Mouse (Mus musculus) left cerebral cortex, adult 11 months (tissue): Measurements from ENCODE around the gene Tbc1d16.
"Not testable (repeated sequence)": the region's sequence is repeated elsewhere in the genome, so short reads cannot be mapped to it uniquely, and the experiment has no call there.

Source experiments
- DNase-seq: peaks from one replicate; pipeline ENCODE4 v3.0.0; 2022; ENCODE audit warnings: low spot score

Tbc1d16 gene

GRCm38 (mm10) chr11:119228091-119228781, at the start of gene Tbc1d16, which contains the start of gene Ccdc40:
Gene Tbc1d16 (minus strand): TSS chr11:119228499.
Gene Ccdc40 (plus strand): TSS chr11:119228572.
- no peak for DNase-seq

- no peak for DNase-seq
These were observed 45.1 kb upstream of the Tbc1d16 start for GRCm38 (mm10) chr11:119273186-119273930.

DNA sequence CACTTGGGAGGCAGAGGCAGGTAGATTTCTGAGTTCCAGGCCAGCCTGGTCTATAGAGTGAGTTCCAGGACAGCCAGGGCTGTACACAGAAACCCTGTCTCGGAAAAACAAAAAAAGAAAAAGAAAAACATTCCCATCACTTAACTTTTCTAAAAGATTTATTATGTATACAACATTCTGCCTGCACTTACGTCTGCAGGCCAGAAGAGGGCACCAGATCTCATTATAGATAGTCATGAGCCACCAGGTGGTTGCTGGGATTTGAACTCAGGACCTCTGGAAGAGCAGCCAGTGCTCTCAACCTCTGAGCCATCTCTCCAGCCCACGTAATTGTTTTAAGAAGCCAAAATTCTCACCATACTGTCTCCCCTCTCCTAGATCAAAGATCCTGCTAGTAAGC, 44.2 kb upstream of the Tbc1d16 start:
- DNase-seq = not testable (repeated sequence)

DNA sequence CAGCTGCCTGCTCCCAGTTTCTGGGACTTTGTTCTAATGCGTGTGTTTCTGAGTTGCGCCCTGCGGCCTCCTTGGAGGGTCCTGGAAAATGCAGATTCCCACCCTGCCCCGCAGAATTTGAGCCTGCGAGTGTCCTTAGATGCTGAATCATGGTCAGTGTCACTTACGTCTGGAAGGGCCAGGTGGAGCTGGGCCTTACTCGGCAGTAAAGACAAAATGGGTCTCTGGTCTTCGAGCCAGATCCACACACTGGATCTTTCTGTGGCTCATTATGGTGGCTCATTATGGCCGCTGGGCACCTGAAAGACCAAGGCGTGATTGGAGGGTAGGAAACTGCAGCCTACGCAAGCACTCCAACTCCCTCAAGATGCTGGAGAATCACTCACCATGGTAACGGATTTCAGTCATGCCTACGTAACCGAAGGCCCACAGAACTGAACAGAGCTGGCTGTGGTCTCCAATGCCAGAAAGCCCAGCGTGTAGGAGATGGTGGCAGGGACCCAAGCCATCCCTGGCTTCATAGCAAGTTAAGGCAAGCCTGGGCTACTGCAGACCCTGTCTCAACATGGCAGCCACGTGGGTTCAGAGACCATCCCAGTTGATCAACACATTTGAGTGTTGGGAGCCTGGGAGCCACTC, 40.4 kb upstream of the Tbc1d16 start:
- DNase-seq = peak; percentile 60

DNA sequence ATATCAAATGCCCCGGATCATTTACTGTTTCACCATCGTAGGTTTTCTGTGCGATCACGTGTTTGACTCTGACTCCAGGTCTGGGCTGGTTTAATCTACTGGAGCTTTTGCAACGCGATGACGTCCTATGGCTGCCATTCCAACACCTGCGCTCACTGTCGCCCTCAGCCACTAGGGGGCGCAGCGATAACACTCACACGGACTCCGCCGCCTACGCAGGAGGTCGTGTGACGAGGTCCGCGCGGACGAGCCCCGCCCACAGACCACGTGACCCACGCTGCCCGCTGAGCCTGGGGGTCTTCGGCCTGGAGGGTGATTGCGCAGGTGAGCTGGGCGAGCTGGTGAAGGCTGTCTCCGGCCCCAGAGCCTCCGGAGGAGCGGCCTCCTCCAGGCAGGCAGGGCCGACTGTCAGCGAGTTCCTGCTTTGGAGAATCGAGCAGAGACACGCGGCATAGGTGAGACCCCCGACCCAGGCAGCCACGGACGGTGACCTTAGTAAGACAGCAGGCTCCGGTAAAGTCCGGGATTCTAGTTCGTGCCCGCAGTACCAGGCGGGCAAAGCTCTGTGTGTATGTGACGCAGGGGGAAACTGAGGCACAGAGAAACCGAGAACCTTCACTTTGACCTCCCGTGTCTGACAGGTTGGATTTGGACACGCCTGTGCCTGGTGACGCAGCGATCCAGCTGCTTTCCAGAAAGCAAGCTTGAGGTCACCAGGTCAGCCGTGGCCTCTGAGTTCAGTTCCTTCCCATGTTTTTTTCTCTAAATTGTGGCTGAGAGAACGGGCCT, 39.7 kb upstream of the Tbc1d16 start, which contains the start of gene Gaa:
TSS of gene Gaa (plus strand) at position 120 of the 789 bp plus-strand sequence.
- peak; percentile 97 for DNase-seq

- no peak for DNase-seq
These were observed 39.0 kb upstream of the Tbc1d16 start for GRCm38 (mm10) chr11:119267241-119267674.

DNA sequence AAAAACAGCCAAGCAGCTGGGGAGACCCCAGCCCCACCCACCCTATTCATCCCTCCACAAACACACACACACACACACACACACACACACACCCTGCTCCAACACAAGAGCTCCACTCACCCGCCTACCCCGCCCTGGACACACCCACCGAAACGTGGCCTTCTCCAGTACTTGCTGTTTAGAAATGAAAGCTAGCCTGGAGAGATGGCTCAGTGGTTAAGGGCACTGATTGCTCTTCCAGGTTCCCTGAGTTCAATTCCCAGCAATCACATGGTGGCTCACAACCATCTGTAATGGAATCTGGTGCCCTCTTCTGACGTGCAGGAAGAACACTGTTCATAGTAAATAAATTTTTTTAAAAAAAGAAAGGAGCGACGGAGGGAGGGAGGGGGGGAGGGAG, 37.5 kb upstream of the Tbc1d16 start:
- DNase-seq = no peak

DNA sequence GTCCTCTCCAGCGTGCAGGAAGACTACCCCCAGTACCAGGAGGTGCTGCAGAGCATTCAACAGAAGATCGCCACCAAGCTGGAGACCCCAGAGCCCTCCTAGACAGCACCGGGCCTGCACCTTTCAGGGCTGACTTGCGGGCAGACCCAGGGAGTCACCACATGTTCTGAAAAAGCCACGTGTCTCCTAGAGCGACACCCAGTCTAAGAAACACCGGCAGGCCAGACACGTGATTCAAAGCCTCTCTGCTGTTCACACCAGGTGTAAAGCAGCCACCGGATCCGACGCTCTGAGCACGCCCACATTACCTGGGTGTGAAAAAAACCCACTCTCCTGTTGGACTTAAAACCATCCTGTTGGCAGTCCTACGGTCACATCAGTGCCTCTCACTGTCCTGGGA, 36.1 kb upstream of the Tbc1d16 start:
- no peak for DNase-seq

DNA sequence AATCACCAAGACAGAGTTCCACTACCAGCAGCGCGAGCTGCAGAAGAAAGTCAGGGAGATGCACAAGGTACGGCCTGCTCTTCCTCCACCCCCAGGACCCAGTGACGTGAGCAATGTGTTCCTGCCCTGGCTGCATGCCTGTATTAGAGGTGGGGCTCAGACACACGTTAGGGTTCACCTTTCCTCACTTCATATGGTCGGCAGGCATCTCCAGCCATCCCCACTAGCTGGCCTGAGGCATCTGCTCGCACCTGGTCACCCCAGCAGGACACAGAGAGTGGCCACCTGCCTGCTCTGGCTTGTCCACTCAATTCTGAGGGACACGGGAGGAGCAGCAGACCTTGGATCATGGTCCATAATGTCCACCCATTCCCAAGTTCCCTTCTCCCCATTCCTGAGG, 31.7 kb upstream of the Tbc1d16 start:
- DNase-seq = no peak

DNA sequence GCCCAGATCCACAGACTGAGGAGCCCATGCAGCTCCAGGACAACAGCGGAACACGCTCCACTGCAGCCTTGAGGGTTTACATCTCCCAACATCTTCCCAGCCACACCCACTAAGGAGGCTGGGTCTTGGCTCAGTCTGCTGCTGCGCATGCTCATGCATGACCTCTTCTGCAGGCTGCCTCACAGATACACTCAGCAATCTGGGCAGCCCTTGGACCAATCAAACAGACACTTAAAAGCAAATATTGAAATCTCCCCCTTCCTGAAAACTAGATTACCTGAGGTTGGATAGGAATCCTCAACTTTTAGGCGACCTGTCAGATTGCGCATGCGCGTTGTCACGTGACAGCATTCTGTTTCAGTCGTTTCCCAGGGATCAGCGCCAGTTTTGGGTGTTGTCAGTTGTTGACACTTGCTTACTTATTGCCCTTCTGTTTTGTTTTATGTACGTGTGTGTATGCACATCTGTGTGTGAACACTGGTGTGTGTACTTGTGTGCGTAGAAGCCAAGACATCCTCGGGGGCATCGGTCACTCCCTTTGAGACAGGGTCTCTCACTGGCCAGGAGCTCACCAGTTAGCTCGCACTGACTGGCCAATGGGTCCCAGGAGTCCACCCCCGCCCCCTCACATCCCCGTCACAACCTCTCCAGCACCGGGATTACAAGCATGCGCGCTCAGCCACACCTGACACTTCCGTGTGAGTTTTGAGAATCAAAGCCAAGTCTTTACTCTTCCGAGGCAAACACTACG, 30.4 kb upstream of the Tbc1d16 start:
- peak; percentile 56 for DNase-seq

GRCm38 (mm10) chr11:119258216-119258571, 29.9 kb upstream of the Tbc1d16 start:
- no peak for DNase-seq

DNA sequence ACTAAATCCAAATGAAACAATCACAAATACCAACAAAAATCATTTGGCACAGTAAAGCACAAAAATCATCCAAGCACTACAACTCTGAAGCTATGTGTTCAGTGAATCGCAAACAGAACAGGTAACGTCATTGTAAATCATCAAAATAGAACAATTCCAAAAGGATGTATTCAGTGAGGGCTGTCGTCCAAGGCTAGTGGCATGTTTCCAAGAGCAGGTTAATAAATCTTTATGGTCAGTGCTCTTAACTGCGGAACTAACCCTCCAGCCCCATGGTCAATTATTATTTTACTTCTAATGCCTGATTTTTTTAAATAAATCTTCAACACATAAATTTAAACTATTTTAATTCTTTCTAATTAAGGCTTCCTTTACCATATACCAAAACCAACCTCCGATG, 28.3 kb upstream of the Tbc1d16 start:
- DNase-seq = not testable (repeated sequence)

DNA sequence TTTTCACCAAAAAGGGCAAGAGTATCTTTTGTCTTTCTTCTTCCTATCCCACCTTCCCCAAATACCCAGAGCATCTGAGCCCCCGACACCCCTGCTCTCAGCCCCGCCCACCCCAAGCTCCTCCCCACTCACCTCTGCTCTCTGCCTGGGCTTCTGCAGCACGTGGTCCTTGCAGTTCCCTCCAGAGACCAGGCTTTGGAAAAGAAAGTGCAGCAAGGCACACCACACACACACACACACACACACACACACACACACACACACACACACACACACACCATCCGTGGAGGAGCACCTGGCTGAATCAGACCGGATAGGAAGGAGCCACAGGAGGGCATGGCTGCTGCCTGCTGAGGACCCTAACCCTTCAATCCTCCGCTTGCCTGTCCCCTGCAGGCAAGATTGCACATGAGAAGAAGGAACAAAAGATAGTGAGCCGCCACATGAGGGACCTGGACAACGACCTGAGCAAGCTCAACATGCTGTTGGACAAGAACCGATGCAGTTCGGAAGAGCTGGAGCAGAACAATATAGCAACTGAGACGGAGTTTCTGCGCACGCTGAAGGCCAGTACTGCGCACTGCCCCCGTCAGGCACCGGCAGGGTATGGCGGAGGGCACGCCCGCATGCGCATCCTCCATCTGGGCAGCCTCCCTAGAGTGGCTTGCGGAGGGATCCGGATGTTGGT, 24.7 kb upstream of the Tbc1d16 start:
- DNase-seq = no peak

DNA sequence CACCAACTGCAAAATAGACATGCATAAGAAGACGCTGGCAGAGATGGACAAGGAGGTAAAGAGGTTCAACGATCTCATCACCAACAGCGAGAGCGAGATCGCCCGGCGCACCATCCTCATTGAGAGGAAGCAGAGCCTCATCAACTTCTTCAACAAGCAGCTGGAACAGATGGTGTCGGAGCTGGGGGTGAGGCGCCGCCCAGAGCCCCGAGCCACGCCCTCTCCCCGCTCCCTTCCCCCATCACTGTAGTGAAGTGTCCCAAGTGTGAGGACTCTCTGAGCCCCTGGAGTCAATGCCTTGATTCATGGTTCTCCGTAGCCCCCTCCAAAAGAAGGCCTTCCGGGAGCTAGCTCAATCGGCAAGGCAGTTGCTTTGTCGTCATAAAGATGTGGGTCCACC, 22.7 kb upstream of the Tbc1d16 start:
- no peak for DNase-seq

DNA sequence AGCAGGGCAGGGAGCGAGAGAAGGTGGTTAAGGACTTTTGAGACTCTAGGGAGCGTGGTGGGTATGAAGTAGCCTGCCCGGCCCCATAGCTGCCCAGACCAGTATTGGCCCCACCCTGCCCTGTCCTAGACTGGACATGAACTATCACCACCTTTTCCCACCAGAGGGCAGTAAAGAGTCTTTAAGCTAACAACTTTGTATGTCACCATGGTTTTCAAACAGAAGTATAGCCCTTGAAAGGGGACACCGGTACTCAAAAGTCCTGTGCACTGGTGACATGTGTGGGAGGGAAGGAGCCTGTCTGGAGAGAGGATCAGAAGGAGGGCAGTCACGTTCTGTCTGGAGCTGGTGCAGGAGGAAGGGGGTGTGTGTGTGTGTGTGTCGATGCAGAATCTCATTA, 20.7 kb upstream of the Tbc1d16 start:
- DNase-seq = no peak

- DNase-seq = not testable (repeated sequence)
These were observed 17.2 kb upstream of the Tbc1d16 start for GRCm38 (mm10) chr11:119245543-119245942.

GRCm38 (mm10) chr11:119239480-119239879, 11.2 kb upstream of the Tbc1d16 start:
- no peak for DNase-seq

GRCm38 (mm10) chr11:119238305-119238721, 10.0 kb upstream of the Tbc1d16 start:
- DNase-seq = no peak

GRCm38 (mm10) chr11:119237568-119238304, 9.4 kb upstream of the Tbc1d16 start:
- DNase-seq = no peak

DNA sequence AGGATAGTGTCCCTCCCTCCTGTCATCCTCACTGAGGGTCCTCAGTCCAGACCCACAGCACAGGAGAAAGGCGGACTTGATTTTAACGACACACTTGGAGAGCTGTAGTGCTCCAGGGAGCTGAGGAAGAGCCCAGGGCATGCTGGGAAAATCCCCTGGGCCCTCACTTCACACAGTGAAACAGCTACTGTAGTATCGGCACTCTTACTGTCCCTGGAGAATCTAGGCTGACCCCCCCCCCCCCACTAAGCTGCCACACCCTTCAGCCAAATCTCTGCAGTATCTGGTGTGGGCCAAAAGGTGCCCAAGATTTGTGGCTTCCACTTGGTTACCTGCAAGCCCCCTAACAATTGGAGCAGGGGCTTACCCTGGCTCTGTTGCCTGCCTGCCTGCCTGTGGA, 8.7 kb upstream of the Tbc1d16 start:
- DNase-seq = no peak
